Mouse (Mus musculus): ENCODE measurements around the gene Bnc2. TPM values are rescaled to one million over a fixed set of nuclear protein-coding genes. Genes with fewer than 3 reads are reported as not detected.

The Bnc2 gene
- total and polyA plus RNA-seq, 2 experiments from 2014 or later: 0.93 to 4.3 TPM

DNA sequence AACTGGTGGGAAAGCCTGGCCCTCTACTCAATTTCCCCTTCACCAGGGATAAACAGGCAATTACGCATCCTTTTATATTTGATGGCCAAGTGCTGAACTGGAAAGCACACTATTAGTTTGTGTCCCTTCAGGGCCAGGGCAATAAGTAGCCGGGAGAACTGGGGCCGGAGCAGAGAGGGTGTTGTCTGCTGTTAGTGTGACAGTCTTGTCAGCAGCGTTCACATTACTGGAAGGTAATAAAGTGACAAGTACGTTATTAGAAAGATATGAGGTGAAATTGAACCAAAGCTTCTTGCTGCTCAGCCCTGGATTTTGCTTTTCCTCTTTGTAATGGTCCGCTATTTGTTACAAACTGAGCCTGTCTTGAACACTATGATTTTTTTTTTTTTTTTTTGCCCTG is 405.2 kb downstream of the Bnc2 start:
- Histone ChIP-seq H3K9me3 (replicated peaks; ENCODE audit: control insufficient read depth, low read length) (no peaks in the 10 kb centered on the region), H3K27me3 (ENCODE audit: control insufficient read depth, insufficient read depth, low read length) (no peaks in the 10 kb centered on the region), H3K4me1 (ENCODE audit: control insufficient read depth, insufficient read depth) (no peaks in the 10 kb centered on the region), H3K27ac (ENCODE audit: low read depth) (no peak overlapping the region), H3K36me3 (replicated peaks; ENCODE audit: control insufficient read depth, insufficient read depth, low read length) (no peaks in the 10 kb centered on the region), H3K4me2 (ENCODE audit: low read depth, low read length) (no peak overlapping the region), H3K9ac (replicated peaks; ENCODE audit: low read depth, low read length) (no peak overlapping the region), H3K4me3 (ENCODE audit: low read depth, low read length) (no peak overlapping the region)
- DNase-seq (ENCODE audit: low spot score): no peak
- WGBS: 79% methylated on average over 6 of the region's 6 CpGs
- no peak for TF ChIP-seq EP300 (IDR thresholded peaks at IDR 0.05; ENCODE audit: low read depth)
- TF ChIP-seq CTCF (IDR thresholded peaks at IDR 0.05; ENCODE audit: low read depth): no peak
- no peak for ATAC-seq (ENCODE audit: insufficient read depth, low read depth)

DNA sequence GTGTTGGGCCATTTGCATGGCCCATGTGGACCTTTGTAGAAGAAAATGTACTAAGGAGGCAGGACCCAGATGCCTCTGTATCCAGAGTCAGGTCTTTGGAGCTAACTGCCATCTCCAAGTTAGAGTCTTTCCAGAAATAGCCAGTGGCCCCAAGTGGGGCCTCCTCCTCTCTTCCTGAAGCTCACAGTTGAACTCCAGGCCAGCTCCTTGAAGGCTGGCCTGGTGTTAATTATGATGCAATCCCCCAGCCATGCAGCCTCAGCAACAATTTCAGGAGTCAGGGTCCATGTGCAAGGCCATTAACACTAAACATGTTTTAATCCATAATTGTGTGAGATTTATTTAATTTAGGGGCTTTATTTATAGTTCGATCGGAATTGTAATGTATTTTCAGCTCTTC is 427.7 kb downstream of the Bnc2 start:
- Histone ChIP-seq H3K4me3 (ENCODE audit: low read depth, low read length) (no peak overlapping the region), H3K27ac (ENCODE audit: low read depth) (no peak overlapping the region), H3K4me2 (ENCODE audit: low read depth, low read length) (no peak overlapping the region), H3K36me3 (replicated peaks; ENCODE audit: control insufficient read depth, insufficient read depth, low read length) (no peaks in the 10 kb centered on the region), H3K27me3 (ENCODE audit: control insufficient read depth, insufficient read depth, low read length) (no peaks in the 10 kb centered on the region), H3K9me3 (replicated peaks; ENCODE audit: control insufficient read depth, low read length) (no peaks in the 10 kb centered on the region), H3K4me1 (ENCODE audit: control insufficient read depth, insufficient read depth) (no peaks in the 10 kb centered on the region), H3K9ac (replicated peaks; ENCODE audit: low read depth, low read length) (no peak overlapping the region)
- 87% methylated on average over 2 of the region's 2 CpGs for WGBS
- TF ChIP-seq CTCF (IDR thresholded peaks at IDR 0.05; ENCODE audit: low read depth): no peak
- no peak for TF ChIP-seq EP300 (IDR thresholded peaks at IDR 0.05; ENCODE audit: low read depth)
- ATAC-seq (ENCODE audit: insufficient read depth, low read depth) (no peak), DNase-seq (ENCODE audit: low spot score) (no peak)

DNA sequence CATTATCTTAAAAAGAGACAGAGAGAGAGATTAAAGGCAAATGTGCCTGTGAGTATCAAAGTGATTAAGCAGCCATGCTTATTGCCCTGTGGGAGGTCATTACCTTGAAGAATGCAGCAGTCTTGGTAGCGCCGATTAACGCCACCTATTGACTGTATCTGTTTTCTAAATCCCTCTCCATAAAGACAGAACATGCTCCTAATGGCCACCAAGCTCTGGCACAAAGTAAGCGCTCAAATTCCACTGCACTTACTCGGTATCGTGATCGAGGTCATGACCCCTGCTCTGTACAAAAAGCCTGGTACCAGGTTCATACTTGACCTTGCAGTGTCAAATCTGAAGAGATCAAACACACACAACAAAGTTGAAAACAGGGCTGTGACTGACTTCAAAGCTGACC is 442.7 kb downstream of the Bnc2 start:
- Histone ChIP-seq H3K36me3 (replicated peaks; ENCODE audit: control insufficient read depth, insufficient read depth, low read length) (no peaks in the 10 kb centered on the region), H3K4me2 (ENCODE audit: low read depth, low read length) (no peak overlapping the region), H3K27me3 (ENCODE audit: control insufficient read depth, insufficient read depth, low read length) (no peaks in the 10 kb centered on the region), H3K9me3 (replicated peaks; ENCODE audit: control insufficient read depth, low read length) (no peaks in the 10 kb centered on the region), H3K4me1 (ENCODE audit: control insufficient read depth, insufficient read depth) (no peaks in the 10 kb centered on the region), H3K9ac (replicated peaks; ENCODE audit: low read depth, low read length) (no peak overlapping the region), H3K4me3 (ENCODE audit: low read depth, low read length) (no peak overlapping the region), H3K27ac (ENCODE audit: low read depth) (no peak overlapping the region)
- WGBS: 67% methylated on average over 7 of the region's 7 CpGs
- ATAC-seq (ENCODE audit: insufficient read depth, low read depth): no peak
- no peak for TF ChIP-seq CTCF (IDR thresholded peaks at IDR 0.05; ENCODE audit: low read depth)
- no peak for TF ChIP-seq EP300 (IDR thresholded peaks at IDR 0.05; ENCODE audit: low read depth)
- no peak for DNase-seq (ENCODE audit: low spot score)

DNA sequence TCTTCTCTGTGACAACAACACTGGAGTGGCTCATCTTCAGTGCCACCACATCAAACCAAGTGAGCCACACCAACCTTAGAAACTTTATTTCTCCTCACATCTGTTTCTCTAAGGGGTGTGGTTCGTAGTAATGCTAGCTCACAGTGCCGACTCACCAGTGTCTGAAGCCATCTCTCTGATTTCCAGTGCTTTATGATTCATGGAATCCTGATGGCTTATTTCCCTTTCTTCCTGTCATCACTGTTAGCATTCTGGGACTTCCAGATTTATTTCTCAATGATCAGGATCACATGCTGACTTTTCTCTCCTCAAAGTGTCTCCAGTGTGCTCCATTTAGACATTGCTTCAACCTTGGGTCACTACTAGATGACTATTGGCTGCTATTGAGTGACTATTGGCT is 443.8 kb downstream of the Bnc2 start:
- H3K9me3 ChIP-seq (replicated peaks; ENCODE audit: control insufficient read depth, low read length): no peaks in the 10 kb centered on the region
- 81% methylated on average over 2 of the region's 2 CpGs for WGBS
- no peaks in the 10 kb centered on the region for H3K36me3 ChIP-seq (replicated peaks; ENCODE audit: control insufficient read depth, insufficient read depth, low read length)
- DNase-seq (ENCODE audit: low spot score) (no peak), ATAC-seq (ENCODE audit: insufficient read depth, low read depth) (no peak)
- TF ChIP-seq EP300 (IDR thresholded peaks at IDR 0.05; ENCODE audit: low read depth): no peak
- no peak for TF ChIP-seq CTCF (IDR thresholded peaks at IDR 0.05; ENCODE audit: low read depth)
- no peak overlapping the region for H3K9ac ChIP-seq (replicated peaks; ENCODE audit: low read depth, low read length)
- H3K27me3 ChIP-seq (ENCODE audit: control insufficient read depth, insufficient read depth, low read length): no peaks in the 10 kb centered on the region
- H3K27ac ChIP-seq (ENCODE audit: low read depth): no peak overlapping the region
- H3K4me1 ChIP-seq (ENCODE audit: control insufficient read depth, insufficient read depth): no peaks in the 10 kb centered on the region
- H3K4me2 ChIP-seq (ENCODE audit: low read depth, low read length): no peak overlapping the region
- H3K4me3 ChIP-seq (ENCODE audit: low read depth, low read length): no peak overlapping the region

DNA sequence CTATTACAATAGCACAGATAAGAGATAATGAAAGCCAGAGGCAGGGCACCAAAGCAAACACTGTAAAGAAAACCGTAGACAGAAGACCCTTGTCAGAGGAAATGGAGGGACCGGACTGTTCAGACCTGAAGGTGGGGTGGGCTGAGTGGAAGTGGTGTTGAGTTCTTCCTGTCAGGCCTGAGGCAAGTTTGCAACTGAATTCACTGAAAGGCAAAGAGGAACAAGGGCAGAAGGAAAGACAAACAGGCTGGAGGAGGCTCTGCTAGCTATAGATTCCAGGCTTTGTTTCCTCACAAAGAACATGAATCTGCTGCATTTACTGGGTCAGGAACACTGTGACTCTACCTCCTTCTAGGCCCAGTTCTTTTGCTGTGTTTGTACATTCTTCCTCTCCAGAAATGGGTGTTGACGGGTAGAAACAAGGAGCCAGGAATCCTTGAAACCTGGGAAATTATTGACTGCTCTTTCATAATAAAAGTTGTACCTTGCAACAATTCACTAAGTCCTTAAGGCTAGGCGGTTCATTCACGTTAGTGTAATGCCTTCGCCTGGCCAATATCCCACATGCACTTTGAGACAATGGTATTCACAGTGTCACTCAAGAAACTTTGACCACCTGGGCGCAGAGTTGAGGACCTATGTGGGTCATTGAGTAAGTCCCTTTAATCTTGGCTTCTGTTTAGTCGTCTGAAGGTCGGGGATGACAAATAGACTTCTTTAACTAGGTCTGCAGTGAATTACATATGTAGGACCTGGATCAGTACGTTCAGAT is 445.7 kb downstream of the Bnc2 start:
- no peak overlapping the region for H3K27ac ChIP-seq (ENCODE audit: low read depth)

DNA sequence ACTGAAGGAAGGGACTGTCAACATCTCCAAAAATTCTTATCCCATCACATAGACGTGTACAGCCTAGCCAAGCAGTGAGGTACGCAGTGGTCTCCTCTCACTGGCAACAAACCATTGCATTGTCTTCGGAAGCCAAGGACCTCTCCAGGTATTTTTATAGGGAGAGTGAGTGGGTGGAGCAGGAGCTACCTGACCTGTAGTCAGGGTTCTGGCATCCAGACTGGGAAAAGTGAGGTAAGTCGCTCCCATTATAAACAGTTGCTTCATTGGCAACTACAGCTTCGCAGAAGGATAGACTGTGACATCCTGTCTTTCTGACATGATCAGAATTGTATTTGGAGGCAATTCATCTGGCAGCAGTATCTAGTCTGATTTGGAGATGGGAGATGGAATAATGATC is 446.5 kb downstream of the Bnc2 start:
- WGBS: 84% methylated on average over 5 of the region's 5 CpGs
- Histone ChIP-seq H3K4me1 (ENCODE audit: control insufficient read depth, insufficient read depth) (no peaks in the 10 kb centered on the region), H3K9me3 (replicated peaks; ENCODE audit: control insufficient read depth, low read length) (no peaks in the 10 kb centered on the region), H3K4me2 (ENCODE audit: low read depth, low read length) (no peak overlapping the region), H3K9ac (replicated peaks; ENCODE audit: low read depth, low read length) (no peak overlapping the region), H3K27me3 (ENCODE audit: control insufficient read depth, insufficient read depth, low read length) (no peaks in the 10 kb centered on the region), H3K27ac (ENCODE audit: low read depth) (no peak overlapping the region), H3K36me3 (replicated peaks; ENCODE audit: control insufficient read depth, insufficient read depth, low read length) (no peaks in the 10 kb centered on the region), H3K4me3 (ENCODE audit: low read depth, low read length) (no peak overlapping the region)
- no peak for TF ChIP-seq CTCF (IDR thresholded peaks at IDR 0.05; ENCODE audit: low read depth)
- no peak for TF ChIP-seq EP300 (IDR thresholded peaks at IDR 0.05; ENCODE audit: low read depth)
- DNase-seq (ENCODE audit: low spot score): no peak
- ATAC-seq (ENCODE audit: insufficient read depth, low read depth): no peak

More for the DNA sequence above, 445.7 kb downstream of the Bnc2 start:
- H3K4me2 ChIP-seq (ENCODE audit: low read depth, low read length): no peak overlapping the region
- no peaks in the 10 kb centered on the region for H3K4me1 ChIP-seq (ENCODE audit: control insufficient read depth, insufficient read depth)
- H3K9me3 ChIP-seq (replicated peaks; ENCODE audit: control insufficient read depth, low read length): no peaks in the 10 kb centered on the region
- no peaks in the 10 kb centered on the region for H3K27me3 ChIP-seq (ENCODE audit: control insufficient read depth, insufficient read depth, low read length)
- H3K9ac ChIP-seq (replicated peaks; ENCODE audit: low read depth, low read length): no peak overlapping the region
- no peak for DNase-seq (ENCODE audit: low spot score)
- H3K36me3 ChIP-seq (replicated peaks; ENCODE audit: control insufficient read depth, insufficient read depth, low read length): no peaks in the 10 kb centered on the region
- no peak for ATAC-seq (ENCODE audit: insufficient read depth, low read depth)
- H3K4me3 ChIP-seq (ENCODE audit: low read depth, low read length): no peak overlapping the region
- no peak for TF ChIP-seq CTCF (IDR thresholded peaks at IDR 0.05; ENCODE audit: low read depth)
- no peak for TF ChIP-seq EP300 (IDR thresholded peaks at IDR 0.05; ENCODE audit: low read depth)
- 71% methylated on average over 10 of the region's 10 CpGs for WGBS

Other genes with a start within 250 kb of the Bnc2 start
- gene Cntln, start 209.0 kb upstream of the Bnc2 start, total RNA-seq (2014; rRNA removed; ENCODE audit: low replicate concordance): 5.8 and 16.1 TPM in 2 replicates
- 3.2 and 3.3 TPM in 2 replicates for gene Cntln, start 209.0 kb upstream of the Bnc2 start, polyA plus RNA-seq (2015; fragmentation: Nextera tagmentation; extraction: Ambion mirVana)